Mouse (Mus musculus) ovary, postnatal 36 days (tissue): Measurements from ENCODE around the gene Itfg2.

Source experiments
- DNase-seq: peaks from one replicate; pipeline ENCODE4 v3.0.0; 2022; ENCODE audit warnings: low spot score, mixed read lengths

The Itfg2 gene

GRCm38 (mm10) chr6:128424269-128425019 is at the start of gene Itfg2:
Gene Itfg2, minus strand, starts transcription at chr6:128424931.
- peak; percentile 94 for DNase-seq

DNA sequence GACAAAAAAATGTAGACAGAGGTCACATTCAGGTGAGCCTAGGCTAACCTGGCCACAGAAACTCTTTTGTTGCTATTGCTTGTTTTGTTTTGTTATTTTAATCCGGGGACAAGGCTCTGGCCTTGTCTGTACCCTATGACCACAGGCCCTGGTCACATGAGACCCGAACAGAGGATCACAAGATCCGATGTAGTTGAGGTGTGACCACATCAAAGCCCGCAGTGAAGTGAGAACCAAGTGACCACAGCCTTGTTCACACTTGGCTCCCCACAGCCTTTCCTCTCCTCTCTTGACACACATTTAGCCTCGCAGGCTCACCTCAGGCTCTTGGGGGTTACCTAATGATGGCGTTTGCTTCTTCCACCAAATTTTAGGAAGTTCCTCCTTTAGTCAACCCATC is 49.4 kb upstream of the Itfg2 start:
- no peak for DNase-seq

GRCm38 (mm10) chr6:128469451-128469850 is 44.7 kb upstream of the Itfg2 start:
- DNase-seq, result peak; percentile 63

GRCm38 (mm10) chr6:128467298-128467697 is 42.6 kb upstream of the Itfg2 start:
- no peak for DNase-seq

DNA sequence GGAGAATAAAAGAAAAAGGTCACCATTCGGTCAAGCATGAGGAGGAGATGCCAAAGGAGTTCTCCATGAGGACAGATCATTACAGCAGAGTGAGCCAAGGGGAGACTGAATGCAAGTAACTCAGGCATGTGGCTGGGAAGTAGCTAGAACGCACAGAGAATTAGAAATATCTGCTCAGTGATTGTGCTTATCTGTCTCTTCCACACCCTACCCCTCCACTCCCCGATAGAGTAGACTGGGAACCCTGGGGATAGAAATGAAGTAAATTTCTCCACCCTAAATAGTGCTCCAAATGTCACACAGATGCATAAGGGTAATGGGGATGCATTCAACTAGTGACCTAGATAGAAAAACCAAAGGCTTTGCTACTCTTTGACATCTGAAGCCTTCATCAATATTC is 41.8 kb upstream of the Itfg2 start:
- no peak for DNase-seq

- no peak for DNase-seq
These were observed 41.3 kb upstream of the Itfg2 start for GRCm38 (mm10) chr6:128466043-128466442.

DNA sequence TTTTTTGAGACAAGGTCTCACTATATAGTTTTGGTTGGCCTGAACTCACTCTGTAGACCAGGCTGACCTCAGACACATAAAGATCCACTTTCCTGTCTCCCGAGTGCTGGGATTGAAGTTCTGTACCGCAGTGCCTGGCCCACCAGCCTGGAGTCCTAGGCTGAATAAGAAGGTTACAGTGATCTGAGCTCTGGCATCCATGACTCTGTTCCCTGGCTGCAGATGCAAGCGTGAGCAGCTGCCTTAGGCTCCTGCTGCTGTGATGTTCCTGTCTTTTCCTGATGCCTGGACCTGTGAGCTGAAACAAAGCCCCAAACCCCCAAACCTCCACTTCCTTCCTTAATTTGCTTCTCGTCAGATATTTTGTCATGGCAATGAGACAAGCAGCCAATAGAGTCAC is 40.3 kb upstream of the Itfg2 start:
- DNase-seq, result no peak

GRCm38 (mm10) chr6:128461606-128462005 is 36.9 kb upstream of the Itfg2 start:
- DNase-seq, result no peak

- DNase-seq, result no peak
These were observed 36.2 kb upstream of the Itfg2 start for GRCm38 (mm10) chr6:128460729-128461503.

DNA sequence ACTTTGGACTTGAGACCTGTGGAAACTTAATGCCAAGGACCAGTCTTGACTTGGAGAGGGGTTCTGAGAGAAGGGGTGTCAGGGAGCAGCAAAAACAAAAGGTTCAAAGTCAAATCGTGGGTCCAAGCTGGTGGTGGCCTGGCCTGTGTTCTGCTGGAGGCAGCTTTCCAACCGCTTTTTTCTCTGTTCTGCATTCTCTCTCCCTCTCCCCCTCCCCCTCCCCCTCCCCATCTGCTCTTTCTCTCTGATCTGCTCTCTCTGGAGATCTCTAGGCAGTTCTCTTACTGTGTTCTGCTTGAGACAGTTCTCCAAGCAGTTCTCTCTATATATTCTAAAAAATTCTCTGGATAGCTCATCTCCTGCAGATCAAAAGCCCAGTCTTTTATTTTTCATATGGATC is 35.6 kb upstream of the Itfg2 start:
- DNase-seq, result no peak

DNA sequence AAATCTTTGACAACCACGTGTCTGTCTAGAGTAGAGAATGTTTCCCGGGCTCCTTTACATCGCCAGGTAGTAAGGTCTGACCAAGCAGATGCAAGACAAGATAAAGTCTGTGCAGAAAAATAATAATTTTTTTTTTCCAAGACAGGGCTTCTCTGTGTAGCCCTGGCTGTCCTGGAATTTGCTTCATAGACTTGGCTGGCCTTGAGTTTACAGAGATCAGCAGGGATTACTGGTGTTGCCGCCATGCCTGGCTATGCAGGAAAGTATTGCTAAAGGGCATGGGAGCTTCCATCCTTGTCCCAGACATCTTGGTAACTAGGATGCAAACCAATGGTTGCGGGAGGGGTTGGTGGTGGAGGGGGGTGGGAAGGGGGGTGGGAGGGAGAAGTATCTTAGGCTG is 32.5 kb upstream of the Itfg2 start:
- no peak for DNase-seq

- DNase-seq, result no peak
These were observed 31.3 kb upstream of the Itfg2 start for GRCm38 (mm10) chr6:128455835-128456605.

DNA sequence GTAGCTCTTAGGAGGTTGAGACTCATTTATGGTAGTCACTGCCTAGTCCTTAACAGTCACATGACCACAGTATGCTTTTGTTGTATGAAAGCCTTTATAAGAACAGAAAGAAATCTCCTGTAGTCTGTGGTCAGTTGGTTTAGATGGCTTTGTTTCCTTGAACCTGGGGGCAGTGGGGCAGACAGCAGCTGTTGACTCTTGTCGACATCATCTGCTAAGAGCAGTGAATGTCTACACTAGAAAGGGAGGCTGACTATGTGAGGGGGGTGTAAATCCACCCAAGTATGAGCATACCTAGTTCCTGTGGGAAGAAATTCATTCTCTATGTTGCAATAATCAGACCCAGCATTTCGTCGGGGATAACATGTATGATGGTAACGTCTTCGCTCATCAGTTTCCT is 22.3 kb upstream of the Itfg2 start:
- DNase-seq, result no peak

GRCm38 (mm10) chr6:128445761-128446535 is 21.2 kb upstream of the Itfg2 start:
- DNase-seq, result no peak

DNA sequence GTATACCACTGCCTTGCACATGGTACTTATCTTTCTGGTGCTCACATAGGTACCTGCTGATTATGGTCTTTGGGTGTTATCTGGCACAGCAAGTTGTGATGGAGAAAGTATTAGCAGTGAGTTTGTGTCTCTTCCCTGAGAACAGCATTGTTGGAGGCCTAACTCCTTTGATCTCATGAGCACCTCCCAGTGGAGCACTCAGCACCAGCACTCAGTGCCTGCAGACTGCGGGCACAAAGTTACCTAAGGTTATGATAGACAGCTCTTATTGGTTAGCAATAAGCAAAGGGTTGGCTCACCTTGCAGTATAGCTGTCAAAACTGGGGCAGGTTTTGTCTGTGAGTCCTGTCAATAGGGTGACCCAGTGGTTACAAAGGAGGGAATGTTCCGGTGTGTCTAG is 15.5 kb upstream of the Itfg2 start:
- DNase-seq, result no peak

DNA sequence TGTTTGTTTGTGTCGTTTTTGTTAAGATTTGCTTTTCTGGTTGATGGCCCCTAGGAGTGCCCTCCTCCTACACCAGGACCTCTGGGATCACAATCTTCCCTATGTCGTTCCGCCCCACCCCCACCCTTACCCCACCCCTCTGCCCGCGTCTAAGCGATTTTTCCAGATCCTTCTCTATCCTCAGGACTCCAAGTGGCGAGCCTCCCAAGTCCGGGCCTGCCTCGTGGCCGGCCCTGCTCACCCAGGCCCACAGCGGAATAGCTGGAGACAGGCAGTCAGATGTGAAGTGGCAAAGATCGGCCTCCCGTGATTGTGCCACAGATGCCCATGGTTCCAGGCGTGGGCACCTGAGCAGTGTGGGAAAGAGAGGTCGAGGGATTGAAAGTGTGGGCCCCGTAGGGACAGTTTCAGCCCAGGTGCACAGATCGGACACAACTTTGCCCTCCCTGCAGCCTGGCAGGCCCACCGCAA is 14.2 kb upstream of the Itfg2 start:
- DNase-seq, result no peak

DNA sequence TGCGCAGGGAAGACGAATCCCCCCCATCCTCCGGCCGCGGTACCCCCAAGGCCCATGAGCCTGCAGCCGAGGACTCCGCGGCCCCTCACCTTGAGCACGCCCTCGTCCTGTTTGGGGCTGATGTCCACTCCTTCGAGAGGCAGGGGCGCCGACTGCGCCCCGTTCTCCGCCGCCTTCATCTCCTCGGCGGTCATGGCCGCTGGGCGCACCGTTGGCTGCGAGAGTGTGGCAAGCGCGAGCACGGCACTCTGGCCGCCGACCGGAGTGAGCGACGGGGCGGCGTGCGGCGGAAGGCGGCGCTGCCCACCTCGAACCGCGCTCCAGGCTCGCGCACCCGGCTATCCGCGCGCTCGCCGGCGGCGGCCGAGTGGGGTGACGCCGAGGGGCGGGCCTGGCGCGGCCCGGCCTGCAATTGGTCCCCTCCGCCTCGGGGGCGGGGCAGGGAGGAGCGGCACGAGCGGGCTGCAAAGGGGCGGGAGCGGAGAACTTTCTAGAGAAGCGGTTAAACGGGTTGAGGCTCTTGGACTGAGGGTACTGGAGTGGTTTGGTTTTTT is 13.7 kb upstream of the Itfg2 start, which contains the start of gene Fkbp4:
Gene Fkbp4 (minus strand): TSS at position 361 of the 554 bp plus-strand sequence.
- peak; percentile 95 for DNase-seq

DNA sequence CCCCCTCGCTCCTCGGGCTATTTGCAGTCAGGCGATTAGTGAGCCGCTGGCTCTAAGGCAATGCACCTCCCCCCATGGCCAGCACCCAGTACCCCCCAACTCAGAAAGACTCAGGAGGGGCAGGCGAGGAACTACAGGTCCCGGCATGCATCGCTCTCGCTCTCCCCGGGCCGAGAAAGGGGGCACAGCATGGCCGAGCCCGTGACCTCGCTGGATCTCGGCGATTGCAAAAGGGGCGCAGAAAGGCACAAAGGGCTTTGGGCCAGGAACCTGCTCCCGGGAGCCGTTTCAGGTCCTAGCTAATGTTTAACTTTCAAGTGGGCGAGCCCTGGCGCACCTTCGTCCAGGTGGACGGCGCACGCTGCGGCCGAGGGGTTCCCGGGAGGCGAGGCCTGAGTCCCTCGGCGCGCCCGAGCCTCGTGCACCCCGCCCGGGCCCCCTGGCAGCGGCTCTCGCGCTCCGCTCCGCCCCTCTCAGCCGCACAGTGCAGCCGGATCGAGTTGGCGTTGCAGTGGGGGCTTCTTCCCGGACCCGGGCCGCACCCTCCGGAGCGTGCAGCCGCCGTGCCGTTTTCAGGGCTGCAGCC is 13.1 kb upstream of the Itfg2 start:
- DNase-seq, result peak; percentile 68

DNA sequence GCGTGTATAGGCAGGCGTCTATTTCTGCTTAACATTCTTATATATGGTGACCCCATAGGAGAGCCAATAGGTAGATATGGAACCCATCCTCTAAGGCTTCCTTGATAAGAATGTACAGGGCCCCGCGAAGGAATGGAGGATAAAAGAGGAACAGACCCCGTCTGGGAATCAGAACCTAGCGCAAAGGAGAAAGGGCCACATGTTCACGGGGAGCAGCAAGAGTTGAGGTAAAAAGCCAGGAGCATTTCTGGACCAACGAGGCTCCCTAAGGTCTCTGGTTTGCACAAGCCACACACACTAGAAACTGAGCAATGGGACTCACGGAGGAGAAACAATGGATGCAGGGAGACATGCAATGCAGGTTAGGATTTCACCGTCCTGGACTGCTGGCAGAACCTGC is 12.6 kb upstream of the Itfg2 start:
- DNase-seq, result no peak

GRCm38 (mm10) chr6:128436356-128437005 is 11.8 kb upstream of the Itfg2 start:
- no peak for DNase-seq
